Mouse (Mus musculus) adrenal gland (tissue): ENCODE measurements at regions not wholly inside any gene's neighbourhood (a gene's known extent, or its start where the extent isn't known, plus 50 kb on each side); places are given as distances from the start of the nearest gene placed in this dataset.

Experiments
- intact Hi-C: fragments of 180-260 bp; cut with DNase I; formaldehyde crosslinking; loops from one replicate; pipeline ENCODE4 v1.15.1; 2025

GRCm38 (mm10) chr8:8292577-8293247 is 368.3 kb downstream of the Efnb2 start:
- intact Hi-C loops = no loop called here

- intact Hi-C loops = no loop called here
These were observed 375.2 kb downstream of the Efnb2 start for GRCm38 (mm10) chr8:8285876-8286275.

DNA sequence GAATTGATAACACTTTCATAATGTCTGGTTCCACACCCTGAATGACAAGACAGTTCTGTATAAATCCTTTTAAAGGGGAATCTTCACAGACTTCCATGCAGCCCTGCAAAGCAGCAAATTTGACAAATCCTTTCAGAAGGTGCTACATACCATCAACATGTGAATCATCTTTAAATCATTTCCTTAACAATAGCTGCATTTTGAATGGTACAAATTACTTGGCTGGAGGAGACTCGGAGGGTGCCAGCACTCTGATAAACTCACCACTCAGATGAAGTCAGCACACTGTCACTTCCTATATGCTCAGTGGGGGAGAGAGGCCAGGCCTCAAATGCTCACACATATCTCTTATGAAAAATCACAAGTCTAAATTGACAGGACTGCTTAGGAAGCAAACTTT is 386.1 kb downstream of the Efnb2 start:
- intact Hi-C loops = no loop called here

GRCm38 (mm10) chr8:8274211-8274641 is 386.8 kb downstream of the Efnb2 start:
- intact Hi-C loops = no loop called here

DNA sequence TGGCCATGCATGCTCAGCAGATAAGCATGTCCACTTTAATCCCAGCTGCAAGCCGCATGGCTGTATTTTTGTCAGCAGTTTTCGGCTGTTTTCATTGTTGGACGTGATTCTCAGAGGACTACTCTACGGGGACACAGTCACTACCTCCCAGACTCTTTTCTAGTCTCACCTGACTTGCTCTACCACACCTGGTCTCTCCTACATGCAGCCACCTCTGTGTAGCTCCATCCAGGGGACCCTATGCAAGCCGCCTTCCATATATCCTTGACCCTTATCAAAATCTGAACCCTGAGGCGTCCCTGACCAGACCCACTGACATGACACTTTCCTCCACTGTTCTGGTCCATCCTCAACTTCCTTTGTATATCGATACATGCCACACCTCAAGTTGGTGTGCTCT is 402.2 kb downstream of the Efnb2 start:
- intact Hi-C loops = no loop called here

GRCm38 (mm10) chr8:8258231-8258638 is 402.8 kb downstream of the Efnb2 start:
- intact Hi-C loops = no loop called here

GRCm38 (mm10) chr8:8256327-8256726 is 404.7 kb downstream of the Efnb2 start:
- intact Hi-C loops = no loop called here

GRCm38 (mm10) chr8:8254446-8254845 is 406.6 kb downstream of the Efnb2 start:
- intact Hi-C loops = no loop called here

DNA sequence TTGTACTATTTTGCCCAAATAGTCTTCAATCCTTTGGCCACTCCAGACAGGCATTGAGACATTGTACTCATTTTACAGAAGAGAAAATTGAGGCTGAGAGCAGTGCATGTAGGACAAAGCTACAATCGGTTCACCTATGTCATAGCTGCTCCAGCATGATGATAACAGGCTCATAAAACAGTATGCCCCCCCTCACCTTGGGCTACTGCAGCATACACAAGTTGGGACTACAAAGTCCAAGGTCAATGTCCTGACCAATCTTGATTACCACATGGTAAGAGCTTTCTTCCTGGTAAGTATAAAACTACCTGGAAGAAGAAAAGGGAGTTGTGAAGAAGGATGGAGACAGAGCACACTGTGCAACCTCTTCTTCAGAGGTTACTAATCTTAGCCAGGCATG is 416.4 kb downstream of the Efnb2 start:
- intact Hi-C loops = no loop called here

- intact Hi-C loops = no loop called here
These were observed 419.1 kb downstream of the Efnb2 start for GRCm38 (mm10) chr8:8241755-8242501.

GRCm38 (mm10) chr8:8241051-8241688 is 419.9 kb downstream of the Efnb2 start:
- intact Hi-C loops = no loop called here

DNA sequence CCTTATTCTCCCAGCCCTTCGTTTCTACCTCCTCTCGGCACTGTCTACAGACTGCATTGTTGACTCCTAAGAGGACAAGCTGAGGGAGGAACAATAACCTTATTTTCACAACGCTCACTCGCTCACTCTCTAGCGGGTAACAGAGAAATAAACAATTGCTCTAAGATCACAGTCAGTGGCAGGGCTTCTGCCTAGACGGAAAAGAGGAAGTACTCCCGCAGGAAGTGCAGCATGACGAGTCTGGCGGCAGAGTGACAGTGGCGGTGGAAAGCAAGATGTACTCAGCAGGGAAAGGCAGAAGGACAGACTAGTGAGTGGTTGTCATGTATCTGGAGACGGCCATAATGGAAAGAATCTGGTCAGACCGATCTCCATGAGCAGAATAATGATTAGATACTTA is 421.6 kb downstream of the Efnb2 start:
- intact Hi-C loops = no loop called here

- intact Hi-C loops = no loop called here
These were observed 423.0 kb downstream of the Efnb2 start for GRCm38 (mm10) chr8:8238051-8238450.

GRCm38 (mm10) chr8:8233616-8234015 is 427.4 kb downstream of the Efnb2 start:
- intact Hi-C loops = no loop called here

GRCm38 (mm10) chr8:8233156-8233555 is 427.9 kb downstream of the Efnb2 start:
- intact Hi-C loops = no loop called here

GRCm38 (mm10) chr8:8231996-8232632 is 428.9 kb downstream of the Efnb2 start:
- intact Hi-C loops = no loop called here

DNA sequence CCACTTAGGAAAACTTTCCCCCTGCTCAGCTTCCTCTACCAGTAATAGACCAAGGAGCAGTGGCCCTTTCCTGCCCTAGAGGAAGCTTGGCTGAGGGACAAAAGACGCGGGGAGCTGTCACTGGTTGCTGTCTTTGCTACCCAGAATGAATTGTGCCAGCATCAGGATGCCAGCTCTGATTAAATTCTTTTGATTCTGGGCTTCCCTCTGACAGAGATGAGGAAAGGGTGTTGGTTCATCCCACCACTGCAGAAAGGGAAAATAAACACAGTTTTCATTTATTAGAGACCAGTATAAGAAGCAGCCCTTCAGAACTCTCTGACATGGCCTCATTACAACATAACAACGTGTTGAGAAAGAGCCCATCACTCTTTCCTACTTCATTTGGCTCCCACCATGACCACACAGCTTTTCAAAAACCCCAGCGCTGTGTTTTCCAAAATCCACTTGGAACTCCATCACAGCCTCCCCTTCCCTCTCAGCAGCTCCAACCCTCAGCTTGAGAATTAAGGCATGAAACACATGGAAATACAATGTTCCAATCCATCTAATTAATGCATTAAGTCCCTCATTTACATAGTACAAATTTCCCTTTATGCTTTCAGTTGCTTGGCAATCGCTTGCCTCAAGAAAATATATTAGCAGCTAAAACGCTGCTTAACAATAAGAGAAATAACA is 429.6 kb downstream of the Efnb2 start:
- intact Hi-C loops = no loop called here

DNA sequence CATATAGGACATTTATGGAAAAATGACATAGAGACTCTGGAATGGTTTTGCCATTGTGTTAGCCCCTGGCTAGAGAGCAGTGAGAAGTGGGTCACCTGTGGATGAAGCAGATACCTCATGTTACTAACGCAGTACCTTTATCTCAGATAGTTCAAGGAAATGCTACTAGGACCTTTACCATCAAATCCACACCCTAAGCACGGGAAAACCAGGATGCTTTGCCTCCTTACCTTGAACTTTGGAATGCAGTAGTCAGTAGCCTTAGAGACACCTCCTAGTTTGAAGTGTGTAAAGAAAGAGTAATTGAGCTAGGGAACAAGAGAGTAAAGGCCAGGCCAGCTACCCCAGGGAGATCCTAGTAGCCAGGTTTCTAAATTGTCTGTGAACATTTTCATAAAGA is 435.0 kb downstream of the Efnb2 start:
- intact Hi-C loops = loop anchor here (10.0 kb wide), 1 partner anchor 509 kb away; no protein-coding TSS in a partner anchor

GRCm38 (mm10) chr8:8225175-8225830 is 435.7 kb downstream of the Efnb2 start:
- intact Hi-C loops = loop anchor here (10.0 kb wide), 1 partner anchor 509 kb away; no protein-coding TSS in a partner anchor

- intact Hi-C loops = loop anchor here (5.0 to 10.0 kb wide), 2 partner anchors 442 to 514 kb away; partner anchors contain the start of gene Efnb2
These were observed 440.5 kb downstream of the Efnb2 start for GRCm38 (mm10) chr8:8220395-8221031.
